Mouse (Mus musculus) E14TG2a.4 (cell line): ENCODE measurements around the gene Mfng.

Source experiments
- H3K27me3 ChIP-seq: 2 replicates; pipeline ENCODE4 v1.6.1; 2014; ENCODE audit warnings: low read length, control low read depth; ENCODE audit not compliant: insufficient read depth
- H3K36me3 ChIP-seq: 2 replicates; pipeline ENCODE4 v1.6.1; 2014; ENCODE audit warnings: low read length, control low read depth; ENCODE audit not compliant: insufficient read depth
- H3K4me1 ChIP-seq: replicated peaks from 2 replicates; pipeline ENCODE4 v1.6.1; 2014; ENCODE audit warnings: low read depth, low read length, control low read depth
- H3K4me3 ChIP-seq: replicated peaks from 2 replicates; pipeline ENCODE4 v1.5.1; 2014; ENCODE audit warnings: mild to moderate bottlenecking, low read length
- H3K9me3 ChIP-seq: 2 replicates; pipeline ENCODE4 v1.6.1; 2014; ENCODE audit warnings: low read length, control low read depth
- CTCF ChIP-seq: conservative IDR thresholded peaks from 2 replicates; pipeline ENCODE4 v1.5.1; 2014; ENCODE audit warnings: low read length
- NANOG ChIP-seq: IDR thresholded peaks from 2 replicates; pipeline ENCODE4 v1.6.1; 2014; ENCODE audit warnings: borderline replicate concordance, low read length, mixed read lengths
- POU5F1 ChIP-seq: IDR thresholded peaks from 2 replicates; pipeline ENCODE4 v1.6.1; 2014; ENCODE audit warnings: low read length, borderline replicate concordance

The Mfng gene

GRCm38 (mm10) chr15:78805351-78805750, 32.1 kb upstream of the Mfng start:
- H3K27me3 ChIP-seq: peaks cover 66% of the 10 kb centered on the region
- no peaks in the 10 kb centered on the region for H3K9me3 ChIP-seq
- no peak for TF ChIP-seq NANOG
- TF ChIP-seq CTCF: no peak
- TF ChIP-seq POU5F1: no peak
- H3K36me3 ChIP-seq: no peaks in the 10 kb centered on the region
- H3K4me3 ChIP-seq: no peak overlapping the region
- peaks cover 72% of the 10 kb centered on the region for H3K4me1 ChIP-seq

- Histone ChIP-seq H3K9me3 (no peaks in the 10 kb centered on the region), H3K4me3 (no peak overlapping the region), H3K36me3 (no peaks in the 10 kb centered on the region), H3K27me3 (peaks cover 67% of the 10 kb centered on the region), H3K4me1 (peaks cover 62% of the 10 kb centered on the region)
- TF ChIP-seq CTCF: no peak
- no peak for TF ChIP-seq NANOG
- no peak for TF ChIP-seq POU5F1
These were observed 31.1 kb upstream of the Mfng start for GRCm38 (mm10) chr15:78804326-78804725.

DNA sequence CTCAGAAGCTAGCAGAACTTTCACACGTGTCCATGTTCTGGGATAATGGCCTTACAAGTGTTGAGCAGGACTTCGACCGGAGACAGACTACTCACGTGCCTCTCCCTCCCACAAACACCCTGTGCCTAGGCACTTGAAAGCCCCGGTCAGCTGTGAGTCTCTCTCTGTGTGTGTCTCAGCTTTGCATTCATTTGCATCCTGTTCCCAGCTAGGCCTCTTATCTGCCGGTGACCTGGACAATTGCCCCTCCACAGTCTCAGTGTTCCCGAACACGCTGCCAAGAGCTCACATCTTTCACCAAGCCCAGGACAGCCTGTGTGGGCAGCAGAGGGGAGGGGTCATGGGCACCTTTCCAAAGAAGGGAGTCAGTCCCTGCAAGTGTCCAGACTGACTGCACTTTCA, 30.2 kb upstream of the Mfng start:
- peaks cover 57% of the 10 kb centered on the region for H3K4me1 ChIP-seq
- no peaks in the 10 kb centered on the region for H3K36me3 ChIP-seq
- peak overlapping the region; percentile 83 for H3K4me3 ChIP-seq
- peaks cover 73% of the 10 kb centered on the region for H3K27me3 ChIP-seq
- TF ChIP-seq POU5F1 (no peak), NANOG (no peak), CTCF (no peak)
- H3K9me3 ChIP-seq: no peaks in the 10 kb centered on the region

- peak within 1 kb of the TSS; percentile 83 for H3K4me3 ChIP-seq
- peaks cover 51% of the 10 kb centered on the region for H3K4me1 ChIP-seq
- peaks cover 74% of the 10 kb centered on the region for H3K27me3 ChIP-seq
- no peak for TF ChIP-seq POU5F1
- TF ChIP-seq CTCF: no peak
- TF ChIP-seq NANOG: no peak
- H3K36me3 ChIP-seq: peaks cover 2% of the 10 kb centered on the region; the same call in 1 of the 2 replicates
- no peaks in the 10 kb centered on the region for H3K9me3 ChIP-seq
These were observed 29.6 kb upstream of the Mfng start, which contains the start of gene Card10 for GRCm38 (mm10) chr15:78802776-78803391. Card10 (minus strand) TSS chr15:78803042.

DNA sequence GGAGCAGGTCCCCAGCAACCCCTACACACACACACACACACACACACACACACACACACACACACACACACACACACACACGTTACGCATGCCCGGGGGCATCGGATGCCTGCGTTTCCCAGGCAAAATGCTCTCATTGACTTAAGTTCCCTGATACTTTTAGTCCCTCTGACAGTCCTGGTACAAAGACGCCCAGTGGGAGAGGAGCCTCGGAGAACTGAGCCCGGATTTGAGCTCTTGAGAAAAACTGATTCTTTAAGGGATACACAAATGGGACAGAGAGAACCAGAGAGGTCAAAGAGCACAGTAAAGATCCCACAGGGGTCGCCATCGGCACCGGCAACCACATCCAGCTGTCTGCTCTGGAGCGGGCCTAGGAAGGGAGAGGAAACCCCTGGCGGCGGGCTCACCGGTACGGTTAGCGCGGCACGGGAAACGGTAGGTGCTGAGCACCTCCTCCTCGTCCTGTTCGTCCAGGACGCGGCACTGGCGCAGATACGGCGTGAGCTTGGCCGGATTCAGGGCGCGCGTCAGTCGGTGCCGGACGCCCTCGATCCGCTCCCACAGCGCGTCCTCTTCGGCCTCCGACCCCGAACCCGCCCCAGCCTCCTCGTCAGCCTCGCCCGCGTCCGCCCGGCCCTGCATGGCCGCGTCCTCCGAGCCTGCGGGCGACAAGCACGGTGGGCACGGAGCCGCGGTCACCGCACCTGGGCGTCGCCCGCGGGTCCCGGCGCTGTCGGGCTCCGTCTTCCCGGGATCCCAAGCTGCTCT, 28.9 kb upstream of the Mfng start:
- Histone ChIP-seq H3K9me3 (no peaks in the 10 kb centered on the region), H3K36me3 (peaks cover 3% of the 10 kb centered on the region; the same call in 1 of the 2 replicates), H3K4me1 (peaks cover 47% of the 10 kb centered on the region), H3K27me3 (peaks cover 74% of the 10 kb centered on the region), H3K4me3 (peak overlapping the region; percentile 83)
- TF ChIP-seq POU5F1 (no peak), CTCF (no peak), NANOG (no peak)

DNA sequence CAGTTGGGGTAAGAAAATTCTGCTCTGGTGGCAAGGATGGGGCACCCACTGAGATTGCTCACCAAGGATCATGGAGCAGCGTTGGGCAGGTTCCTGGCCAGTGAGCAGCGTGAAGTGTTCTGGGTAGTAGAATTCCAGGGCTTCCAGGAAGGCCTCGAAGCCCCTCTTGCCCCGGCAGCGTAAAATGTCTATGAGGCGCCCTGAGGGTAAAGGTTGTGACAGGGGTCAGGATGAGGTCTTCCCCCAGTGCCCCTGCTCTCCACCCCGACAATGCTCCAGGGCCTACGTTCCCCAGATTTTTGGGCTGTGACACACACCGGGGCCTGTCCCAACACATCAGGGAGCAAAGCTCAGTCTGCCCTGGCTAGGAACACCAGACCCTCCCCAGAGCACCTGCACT, 28.3 kb upstream of the Mfng start:
- H3K9me3 ChIP-seq: no peaks in the 10 kb centered on the region
- peaks cover 71% of the 10 kb centered on the region for H3K27me3 ChIP-seq
- 0 out of 2 replicates have a peak overlapping the region, but pooled peaks have one; percentile 83 for H3K4me3 ChIP-seq
- H3K4me1 ChIP-seq: peaks cover 47% of the 10 kb centered on the region
- TF ChIP-seq CTCF (no peak), POU5F1 (no peak), NANOG (no peak)
- H3K36me3 ChIP-seq: peaks cover 3% of the 10 kb centered on the region; the same call in 1 of the 2 replicates

- Histone ChIP-seq H3K4me3 (no peak overlapping the region), H3K4me1 (peaks cover 43% of the 10 kb centered on the region), H3K36me3 (peaks cover 3% of the 10 kb centered on the region; the same call in 1 of the 2 replicates), H3K27me3 (peaks cover 67% of the 10 kb centered on the region), H3K9me3 (no peaks in the 10 kb centered on the region)
- no peak for TF ChIP-seq NANOG
- no peak for TF ChIP-seq CTCF
- no peak for TF ChIP-seq POU5F1
These were observed 25.8 kb upstream of the Mfng start for GRCm38 (mm10) chr15:78799029-78799428.

DNA sequence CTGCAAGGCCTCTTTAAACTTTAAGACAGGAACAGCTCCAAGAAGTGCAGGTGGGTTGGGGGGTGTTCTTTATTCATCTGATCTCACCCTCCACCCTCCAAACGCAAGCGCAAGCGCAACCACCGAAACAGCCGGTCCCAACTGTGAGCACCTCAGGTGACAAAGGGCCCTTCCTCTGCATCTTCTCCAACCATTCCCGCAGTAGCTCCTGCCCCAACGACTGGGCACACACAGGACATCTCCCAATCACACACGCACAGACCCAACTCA, 23.7 kb upstream of the Mfng start:
- H3K9me3 ChIP-seq: no peaks in the 10 kb centered on the region
- peaks cover 40% of the 10 kb centered on the region for H3K4me1 ChIP-seq
- H3K27me3 ChIP-seq: peaks cover 50% of the 10 kb centered on the region
- peaks cover 3% of the 10 kb centered on the region; the same call in 1 of the 2 replicates for H3K36me3 ChIP-seq
- no peak for TF ChIP-seq NANOG
- no peak for TF ChIP-seq CTCF
- TF ChIP-seq POU5F1: no peak
- H3K4me3 ChIP-seq: no peak overlapping the region
